Mouse (Mus musculus): Measurements from ENCODE around the gene Vac14.

Vac14 gene

GRCm38 (mm10) chr8:110717131-110717530, 98.7 kb downstream of the Vac14 start:
- DNase-seq (ENCODE audit: low spot score in 2 of 2) = no peak

GRCm38 (mm10) chr8:110718209-110718968, 100.0 kb downstream of the Vac14 start:
- DNase-seq (ENCODE audit: low spot score in 2 of 2) = no peak

- no peak for DNase-seq (ENCODE audit: low spot score in 2 of 2)
Observed at GRCm38 (mm10) chr8:110718969-110719670, 100.7 kb downstream of the Vac14 start.

DNA sequence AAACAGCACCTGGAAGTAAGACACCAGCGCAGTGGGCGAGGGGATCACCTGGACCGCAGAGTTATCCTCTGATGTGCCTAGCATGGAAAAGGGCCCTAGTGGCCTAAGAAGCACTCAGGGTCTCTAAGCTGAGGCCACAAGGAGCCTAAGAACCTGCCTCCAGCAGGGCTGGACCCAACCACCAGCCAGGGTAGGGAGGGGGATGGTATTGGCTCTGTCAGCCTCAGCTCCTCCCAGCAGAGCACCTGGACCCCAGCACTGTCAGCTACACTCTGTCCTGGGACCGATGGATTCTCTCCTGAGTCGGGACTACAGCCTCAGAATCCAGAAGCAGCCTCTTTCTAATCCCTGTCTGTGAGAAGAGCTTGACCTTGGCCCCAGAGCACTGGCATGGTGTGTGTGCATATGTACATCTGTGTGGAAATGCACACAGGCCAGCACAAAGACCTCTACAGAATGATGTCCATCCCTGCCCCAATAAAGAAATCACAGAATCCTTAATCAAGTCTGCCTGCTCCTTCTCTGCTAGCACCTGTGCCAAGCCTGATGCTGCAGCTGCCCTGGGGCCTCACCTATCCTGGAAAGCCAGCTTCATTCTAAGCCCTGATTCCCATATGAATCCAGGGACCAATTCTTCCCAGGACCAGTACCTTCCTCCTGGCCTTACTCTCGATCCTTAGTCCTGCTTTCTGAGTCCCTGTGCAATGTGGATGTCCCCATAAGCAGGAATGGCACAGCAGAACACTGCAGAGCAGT, 101.7 kb downstream of the Vac14 start:
- DNase-seq (ENCODE audit: low spot score in 2 of 2) = no peak

DNA sequence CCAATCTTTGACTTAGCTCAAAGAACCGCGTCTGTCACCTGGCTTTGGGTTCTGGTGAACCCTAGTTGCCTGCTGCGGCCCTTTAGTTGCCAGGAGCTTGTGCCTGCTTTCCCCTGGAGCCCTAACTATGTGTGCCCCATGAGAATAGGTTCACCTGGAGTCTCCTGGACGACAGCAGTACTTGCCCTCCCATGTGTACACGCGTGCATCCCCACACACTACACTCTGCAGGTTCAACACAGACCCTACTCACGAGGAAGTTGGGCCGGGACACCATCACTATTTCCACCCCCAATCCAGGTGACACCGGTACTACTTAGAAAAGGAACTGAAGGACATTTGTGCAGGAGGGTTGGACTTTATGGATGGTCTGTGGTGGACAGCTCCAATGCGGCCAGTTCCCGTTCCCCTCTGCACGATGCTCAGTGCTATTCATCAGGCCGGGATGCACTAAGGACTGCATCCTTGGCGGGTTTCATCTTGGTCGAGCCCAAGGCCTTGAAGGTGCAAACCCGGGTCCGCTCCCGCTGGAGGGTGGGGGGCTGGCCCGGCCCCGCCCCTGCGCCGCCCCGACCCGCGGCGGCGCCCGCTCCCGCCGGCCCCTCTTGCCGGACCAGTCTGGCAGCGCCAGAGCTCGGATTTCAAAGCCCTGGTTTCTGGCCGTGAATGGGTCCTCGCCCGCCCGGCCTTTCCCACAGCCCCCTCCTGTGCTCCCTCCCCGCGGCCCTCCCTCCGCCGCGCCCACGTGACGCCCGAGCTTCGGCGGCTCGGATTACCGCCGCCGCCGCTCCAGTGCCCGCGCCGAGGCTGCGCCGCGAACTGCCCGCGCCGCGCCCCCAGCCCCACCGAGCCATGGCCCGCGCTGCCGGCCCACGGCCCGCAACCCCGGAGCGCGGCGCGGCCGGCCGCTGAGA, 102.6 kb downstream of the Vac14 start, which contains the start of gene Mtss1l:
TSS of gene Mtss1l (plus strand) at position 792 of the 914 bp plus-strand sequence.
- peak in 1 of 2 experiments; percentile 20 for DNase-seq (ENCODE audit: low spot score in 2 of 2)

- DNase-seq (ENCODE audit: low spot score in 2 of 2) = peak in 1 of 2 experiments; percentile 37
Observed at GRCm38 (mm10) chr8:110721606-110722413, 103.4 kb downstream of the Vac14 start.

DNA sequence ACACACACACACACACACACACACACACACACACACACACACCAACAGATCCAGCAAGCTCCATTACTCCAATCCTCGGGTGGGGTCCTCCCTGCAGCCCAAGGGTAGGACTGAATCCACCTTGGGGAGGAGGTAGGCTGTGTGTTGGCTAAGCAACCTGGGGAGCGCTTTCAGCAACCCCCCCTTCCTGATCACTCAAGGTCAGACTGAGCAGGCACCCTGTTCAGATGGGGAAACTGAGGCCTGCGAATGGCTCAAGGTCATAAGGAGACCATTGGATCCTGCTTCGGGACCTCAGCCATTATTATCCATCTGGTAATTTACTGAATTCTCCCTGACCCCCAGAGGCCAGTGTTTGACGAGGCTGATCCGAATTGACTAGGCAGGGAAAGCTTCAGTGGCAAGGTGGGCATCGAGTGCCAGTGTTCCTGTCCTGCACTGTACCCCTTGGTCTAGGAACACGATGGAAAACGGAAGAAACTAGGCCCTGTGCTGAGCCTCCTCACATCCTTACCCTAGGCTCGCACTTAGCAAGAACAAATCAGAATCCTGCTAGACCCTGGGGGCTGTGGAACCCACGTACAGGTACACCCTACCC, 104.1 kb downstream of the Vac14 start:
- DNase-seq (ENCODE audit: low spot score in 2 of 2) = no peak

- DNase-seq (ENCODE audit: low spot score in 2 of 2) = no peak
Observed at GRCm38 (mm10) chr8:110724493-110724892, 106.1 kb downstream of the Vac14 start.

DNA sequence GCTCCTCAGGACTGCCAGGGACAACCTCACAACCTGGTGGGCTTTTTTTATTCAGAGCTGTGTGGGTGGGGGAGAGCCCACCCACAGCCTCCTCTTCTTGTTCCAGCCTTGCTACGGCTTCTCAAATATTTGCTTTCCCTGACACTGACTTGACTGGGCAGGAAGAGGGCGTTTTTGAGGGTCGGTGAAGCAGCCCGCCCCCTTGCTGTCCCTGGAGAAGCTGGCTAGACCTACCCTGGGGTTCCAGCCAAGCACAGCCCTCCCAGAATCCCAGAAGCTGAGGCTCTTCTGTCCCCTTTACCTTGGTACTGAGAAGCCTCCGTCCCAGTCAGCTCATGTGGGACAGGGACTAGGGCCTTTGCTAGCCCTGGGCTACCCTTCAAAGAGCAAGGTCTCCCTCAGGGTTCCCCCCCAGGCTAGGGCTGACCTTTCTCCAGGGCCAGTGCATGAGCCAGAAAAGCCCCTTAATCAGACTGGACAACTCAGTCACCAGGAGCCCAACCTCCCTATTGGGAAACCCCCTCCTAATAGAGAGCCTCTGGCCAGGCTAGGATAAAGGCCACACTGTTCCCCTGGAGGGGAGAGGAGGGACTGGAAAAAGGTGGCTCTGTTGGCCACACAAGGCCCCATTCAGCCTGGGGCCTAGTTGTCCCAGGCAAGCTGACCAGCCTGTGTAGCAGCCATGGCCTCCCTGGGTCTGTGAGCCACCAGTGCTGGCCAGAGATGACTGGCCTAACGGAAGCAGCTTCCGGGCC, 106.9 kb downstream of the Vac14 start:
- DNase-seq (ENCODE audit: low spot score in 2 of 2) = no peak

DNA sequence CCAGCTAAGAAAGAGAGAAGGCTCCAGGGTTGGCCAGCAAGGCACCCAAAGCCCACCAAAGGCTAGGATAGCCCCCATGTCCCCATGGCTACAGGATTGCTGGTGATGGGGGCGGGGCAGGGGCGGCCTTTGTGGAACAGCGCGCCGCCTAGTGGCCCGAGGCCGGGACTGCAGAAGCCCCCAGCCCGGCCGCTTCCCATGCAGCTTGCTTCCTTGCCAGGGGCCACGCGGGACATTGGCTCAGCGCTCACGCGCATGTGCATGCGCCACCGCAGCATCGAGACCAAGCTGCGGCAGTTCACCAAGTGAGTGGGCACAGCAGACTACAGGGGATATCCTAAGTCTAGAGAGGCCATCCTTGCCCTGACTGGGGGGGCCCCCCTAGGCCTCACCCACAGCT, 108.5 kb downstream of the Vac14 start:
- peak in 1 of 2 experiments; percentile 74 for DNase-seq (ENCODE audit: low spot score in 2 of 2)

DNA sequence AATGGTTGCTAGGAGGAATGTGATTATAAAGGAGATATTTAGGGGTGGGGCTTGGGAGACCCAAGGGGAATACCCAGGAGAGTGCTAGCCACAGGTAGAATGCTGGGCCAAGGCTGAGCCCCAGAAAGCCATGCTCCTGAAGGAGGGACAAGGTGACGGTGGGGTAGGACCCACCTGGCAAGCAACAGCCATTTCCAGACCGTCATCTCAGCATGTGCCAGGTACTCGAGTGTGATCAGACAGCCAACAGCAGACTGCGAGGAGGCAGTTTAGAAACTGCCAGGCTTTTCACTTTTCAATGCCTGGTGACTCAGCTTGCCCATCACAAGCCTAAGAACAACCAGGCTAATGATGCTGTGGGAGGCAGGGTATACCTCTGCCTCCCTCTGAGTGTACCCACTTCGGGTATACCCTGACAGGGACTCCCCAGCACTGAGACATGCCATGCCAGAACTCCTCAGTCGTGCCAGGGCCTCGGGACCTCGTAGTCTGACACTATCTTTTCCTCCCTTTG, 113.0 kb downstream of the Vac14 start:
- no peak for DNase-seq (ENCODE audit: low spot score in 2 of 2)

DNA sequence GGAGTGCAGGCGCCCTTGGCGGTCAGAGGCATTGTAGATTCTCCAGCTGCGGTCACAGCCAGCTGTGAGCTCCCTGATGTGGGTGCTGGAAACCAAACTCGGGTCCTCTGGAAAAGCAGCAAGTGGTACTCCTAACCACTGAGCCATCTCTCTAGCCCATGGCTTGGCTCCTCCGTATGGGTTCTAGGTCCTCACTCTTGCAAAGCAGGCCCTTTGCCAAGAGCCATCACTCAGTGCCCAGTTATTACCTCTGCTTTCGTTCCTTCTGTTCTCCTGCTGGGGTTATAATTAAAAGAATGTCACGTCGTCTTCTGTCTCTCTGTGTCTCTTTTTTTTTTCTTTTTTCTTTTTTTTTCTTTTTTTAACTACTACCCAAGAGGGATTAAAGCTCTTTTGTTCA, 114.7 kb downstream of the Vac14 start:
- DNase-seq (ENCODE audit: low spot score in 2 of 2) = no peak

GRCm38 (mm10) chr8:110738591-110739195, 120.3 kb downstream of the Vac14 start:
- DNase-seq (ENCODE audit: low spot score in 2 of 2) = no peak

- no peak for DNase-seq (ENCODE audit: low spot score in 2 of 2)
Observed at GRCm38 (mm10) chr8:110740629-110741175, 122.3 kb downstream of the Vac14 start.

DNA sequence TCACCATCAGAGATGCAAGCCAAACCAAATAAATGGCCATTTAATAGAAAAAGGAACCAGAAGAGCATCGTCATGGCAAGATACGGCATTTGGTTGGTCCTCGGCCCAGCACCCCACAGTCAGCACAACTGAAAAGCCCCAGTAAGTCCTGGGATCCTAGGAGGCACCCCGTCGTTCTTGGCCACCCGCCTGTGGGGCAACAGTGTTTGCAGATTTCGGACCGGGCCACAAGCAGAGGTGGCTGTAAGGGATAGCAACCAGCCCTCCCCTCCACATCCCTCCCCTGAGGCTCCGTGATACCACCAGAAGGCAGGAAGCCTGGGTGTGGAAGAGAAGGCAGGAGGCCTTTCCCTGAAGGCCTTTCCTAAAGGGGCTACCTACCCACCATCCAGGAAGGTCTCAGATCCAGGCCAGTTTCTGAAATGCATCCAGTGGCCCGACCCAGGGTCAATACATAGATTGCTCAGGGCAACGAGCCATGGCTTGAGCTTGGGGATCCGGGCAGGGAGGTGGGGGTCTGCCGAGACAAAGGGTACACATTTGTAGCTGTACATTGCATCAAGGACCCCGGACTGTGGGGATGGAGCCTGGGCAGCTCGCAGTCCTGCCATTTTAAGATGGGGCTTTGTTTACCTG, 123.5 kb downstream of the Vac14 start:
- no peak for DNase-seq (ENCODE audit: low spot score in 2 of 2)

DNA sequence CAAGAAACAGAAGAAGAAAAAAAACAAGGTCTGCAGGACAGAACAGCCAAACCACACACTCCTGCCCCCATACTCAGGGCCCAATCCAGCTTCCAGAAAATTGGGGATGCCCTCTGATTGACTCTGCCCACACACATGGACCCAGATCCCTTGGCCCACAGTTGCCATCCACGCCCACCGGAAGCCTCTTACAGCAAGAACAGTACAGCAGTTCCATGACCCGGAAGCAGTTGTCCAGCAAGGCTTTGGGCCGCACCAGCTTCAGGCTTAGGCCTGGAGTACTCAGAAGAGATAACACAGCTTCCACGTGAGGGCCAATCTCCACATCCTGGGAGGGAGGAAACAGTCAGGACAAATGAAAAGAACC, 124.0 kb downstream of the Vac14 start:
- no peak for DNase-seq (ENCODE audit: low spot score in 2 of 2)

GRCm38 (mm10) chr8:110745162-110745561, 126.8 kb downstream of the Vac14 start:
- DNase-seq (ENCODE audit: low spot score in 2 of 2) = no peak

GRCm38 (mm10) chr8:110746661-110747060, 128.3 kb downstream of the Vac14 start:
- DNase-seq (ENCODE audit: low spot score in 2 of 2) = no peak

Data from thymus, postnatal 10 days (tissue).